ENCODE assay signal across 20 mouse cellular contexts in the genomic region with DNA sequence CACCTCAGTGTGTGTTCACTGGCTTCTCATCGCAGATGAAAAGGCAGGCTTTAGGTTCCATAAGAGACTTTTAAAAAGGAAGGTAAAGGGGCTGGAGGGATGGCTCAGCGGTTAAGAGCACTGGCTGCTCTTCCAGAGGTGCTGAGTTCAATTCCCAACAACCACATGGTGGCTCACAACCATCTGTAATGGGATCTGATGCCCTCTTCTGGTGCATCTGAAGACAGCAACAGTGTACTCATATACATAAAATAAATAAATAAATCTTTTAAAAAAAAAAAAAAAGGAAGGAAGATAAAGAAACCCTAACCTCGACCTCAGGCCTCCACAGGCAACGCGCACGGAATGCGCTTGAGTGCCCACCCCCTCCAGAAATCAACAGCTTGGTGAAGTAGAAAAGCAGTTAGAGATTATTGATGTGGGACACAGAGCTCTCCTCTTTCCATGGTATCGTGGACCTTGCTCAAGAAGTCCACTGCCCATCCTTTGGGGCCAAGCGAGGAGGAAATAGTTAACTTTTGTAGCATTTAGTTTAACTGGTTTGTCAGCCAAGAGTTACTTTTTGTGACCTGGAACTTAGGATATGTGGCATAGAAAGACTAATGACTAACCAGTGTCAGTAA. TPM values are rescaled to one million over a fixed set of nuclear protein-coding genes. Genes with fewer than 3 reads are reported as not detected.
A peak's percentile ranks its signal among the peaks of the same experiment; 100 is the strongest.
DNase-seq lines count a peak whose midpoint lies in the region; ATAC-seq and TF ChIP-seq lines count a peak whose summit lies in the region.
"Not testable (repeated sequence)": the region's sequence is repeated elsewhere in the genome, so short reads cannot be mapped to it uniquely, and the experiment has no call there.
"Had no signal": no experiment of that assay in that cellular context is flagged by ENCODE, and none has a peak within 500 bp of the region (broad histone marks: within the 10 kb centered on the region; RNA-seq: fewer than 3 reads in every experiment).

No protein-coding gene starts in this region.

- H3K4me1 ChIP-seq in heart, embryonic 13.5 days, result peaks cover 29% of the 10 kb centered on the region
- not testable (repeated sequence) for H3K4me1 ChIP-seq in kidney, postnatal 0 days (replicated peaks; ENCODE audit: insufficient read depth, low read length); lung, postnatal 0 days (ENCODE audit: insufficient read depth, low read depth, low read length)
- peaks cover 49% of the 10 kb centered on the region for H3K4me1 ChIP-seq in liver, embryonic 13.5 days (replicated peaks)

- not testable (repeated sequence) for H3K9me3 ChIP-seq in heart, embryonic 13.5 days; kidney, postnatal 0 days (replicated peaks; ENCODE audit: low read length); liver, embryonic 13.5 days (replicated peaks); lung, postnatal 0 days (ENCODE audit: low read length)

- peak; percentile 25 for DNase-seq in CD4-positive helper T cell, adult 2 months (ENCODE audit: low read depth, low spot score)
- DNase-seq in Patski (ENCODE audit: low read depth, low spot score); kidney, postnatal 0 days (ENCODE audit: low spot score); liver, embryonic 13.5 days; lung, postnatal 0 days (ENCODE audit: low spot score): not testable (repeated sequence)
- peak; percentile 58 for DNase-seq in kidney, adult 11 months
- peak; percentile 23 for DNase-seq in thymus, postnatal 14 days

- CTCF ChIA-PET in Patski (lab: Charles Lee), result interaction anchor here (0.9 to 7.3 kb wide), 7 partner anchors 9 to 48 kb away, joined by 3 to 47 read pairs (median 4); no protein-coding TSS in a partner anchor

- TF ChIP-seq EP300 in lung, postnatal 0 days (IDR thresholded peaks at IDR 0.05), result not testable (repeated sequence)

- WGBS in heart, embryonic 13.5 days, result 71% methylated on average over 9 of the region's 9 CpGs
- 64% methylated on average over 9 of the region's 9 CpGs for WGBS in kidney, postnatal 0 days
- WGBS in liver, embryonic 13.5 days (ENCODE audit: insufficient replicate concordance), result 30% methylated on average over 9 of the region's 9 CpGs
- WGBS in lung, postnatal 0 days, result 60% methylated on average over 9 of the region's 9 CpGs

- in situ Hi-C loops in Patski (cut with MboI; ENCODE audit: low pct_unique_long_range_greater_than_20kb), result loop anchor here (5.0 to 25.0 kb wide), 2 partner anchors 47 to 1112 kb away; a partner anchor contains a TSS

- not testable (repeated sequence) for H3K4me2 ChIP-seq in heart, embryonic 13.5 days; kidney, postnatal 0 days (ENCODE audit: low read length); lung, postnatal 0 days (replicated peaks; ENCODE audit: low read depth, low read length)
- H3K4me2 ChIP-seq in liver, embryonic 13.5 days, result 0 out of 2 replicates have a peak overlapping the region, but pooled peaks have one; percentile 89

- not testable (repeated sequence) for H3K27me3 ChIP-seq in Patski; heart, embryonic 13.5 days (replicated peaks); kidney, postnatal 0 days (ENCODE audit: insufficient read depth, low read length); liver, embryonic 13.5 days; lung, postnatal 0 days (replicated peaks; ENCODE audit: insufficient read depth, low read length)

- peaks cover 27% of the 10 kb centered on the region for H3K36me3 ChIP-seq in heart, embryonic 13.5 days
- not testable (repeated sequence) for H3K36me3 ChIP-seq in kidney, postnatal 0 days (ENCODE audit: insufficient read depth, low read length); lung, postnatal 0 days (ENCODE audit: insufficient read depth, low read length)
- peaks cover 16% of the 10 kb centered on the region; the same call in 1 of the 2 replicates for H3K36me3 ChIP-seq in liver, embryonic 13.5 days

- H3K4me3 ChIP-seq in heart, embryonic 13.5 days; kidney, postnatal 0 days (replicated peaks; ENCODE audit: low read depth, low read length); liver, embryonic 13.5 days (replicated peaks); lung, postnatal 0 days (ENCODE audit: low read depth, low read length): not testable (repeated sequence)

- not testable (repeated sequence) for ATAC-seq in Patski; heart, embryonic 13.5 days (ENCODE audit: extremely low read depth, insufficient number of reproducible peaks, low FRiP score, low TSS enrichment); kidney, postnatal 0 days (replicated peaks; ENCODE audit: low FRiP score, low read depth); liver, embryonic 13.5 days (ENCODE audit: low read depth); lung, postnatal 0 days

- not testable (repeated sequence) for H3K9ac ChIP-seq in heart, embryonic 13.5 days; kidney, postnatal 0 days (ENCODE audit: low read depth, low read length); liver, embryonic 13.5 days; lung, postnatal 0 days (replicated peaks; ENCODE audit: low read depth)

- TF ChIP-seq CTCF in Patski (IDR thresholded peaks at IDR 0.05), result peak; percentile 66
- peak; percentile 51 for TF ChIP-seq CTCF in kidney, postnatal 0 days (IDR thresholded peaks at IDR 0.05; ENCODE audit: low read depth)
- TF ChIP-seq CTCF in lung, postnatal 0 days (IDR thresholded peaks at IDR 0.05), result peak; percentile 44

- POLR2A ChIA-PET in Patski (lab: Charles Lee), result interaction anchor here (0.7 kb wide), 1 partner anchor 20 kb away, joined by 3 read pairs; no protein-coding TSS in a partner anchor

- H3K27ac ChIP-seq in heart, embryonic 13.5 days (replicated peaks), result peak overlapping the region; percentile 36; the same call in 1 of the 2 replicates
- H3K27ac ChIP-seq in kidney, postnatal 0 days, result peak overlapping the region; percentile 47; the same call in 1 of the 2 replicates
- H3K27ac ChIP-seq in liver, embryonic 13.5 days, result peak overlapping the region; percentile 72; the same call in 1 of the 2 replicates
- H3K27ac ChIP-seq in lung, postnatal 0 days (ENCODE audit: low read length), result not testable (repeated sequence)

RNA-seq across cellular contexts. Expression of a gene that starts 2.5 kb away (rescaled TPM):
- polyA plus RNA-seq in Patski (2021), result 30.6 TPM
- 26.8 and 34.0 TPM in 2 replicates for polyA plus RNA-seq in heart, embryonic 13.5 days (2015; fragmentation: Nextera tagmentation; extraction: Ambion mirVana)
- 66.2 and 66.3 TPM in 2 replicates for polyA plus RNA-seq in kidney, postnatal 0 days (2015; fragmentation: Nextera tagmentation; extraction: Ambion mirVana)
- 19.6 and 21.0 TPM in 2 replicates for polyA plus RNA-seq in liver, embryonic 13.5 days (2015; fragmentation: Nextera tagmentation; extraction: Ambion mirVana)
- polyA plus RNA-seq in lung, postnatal 0 days (2015; fragmentation: Nextera tagmentation; extraction: Ambion mirVana), result 41.1 and 42.9 TPM in 2 replicates

RNA-seq across cellular contexts. Expression of a gene that starts 18.7 kb away (rescaled TPM):
- 31.1 TPM for polyA plus RNA-seq in Patski (2021)
- polyA plus RNA-seq in heart, embryonic 13.5 days (2015; fragmentation: Nextera tagmentation; extraction: Ambion mirVana), result 19.1 and 20.0 TPM in 2 replicates
- 60.1 and 72.0 TPM in 2 replicates for polyA plus RNA-seq in kidney, postnatal 0 days (2015; fragmentation: Nextera tagmentation; extraction: Ambion mirVana)
- polyA plus RNA-seq in liver, embryonic 13.5 days (2015; fragmentation: Nextera tagmentation; extraction: Ambion mirVana), result 9.9 and 12.0 TPM in 2 replicates
- polyA plus RNA-seq in lung, postnatal 0 days (2015; fragmentation: Nextera tagmentation; extraction: Ambion mirVana), result 29.5 and 47.4 TPM in 2 replicates

RNA-seq across cellular contexts. Expression of a gene that starts 22.4 kb away (rescaled TPM):
- polyA plus RNA-seq in Patski (2021), result not detected
- not detected in 2 replicates for polyA plus RNA-seq in heart, embryonic 13.5 days (2015; fragmentation: Nextera tagmentation; extraction: Ambion mirVana)
- not detected in 2 replicates for polyA plus RNA-seq in kidney, postnatal 0 days (2015; fragmentation: Nextera tagmentation; extraction: Ambion mirVana)
- polyA plus RNA-seq in liver, embryonic 13.5 days (2015; fragmentation: Nextera tagmentation; extraction: Ambion mirVana), result not detected in 2 replicates
- polyA plus RNA-seq in lung, postnatal 0 days (2015; fragmentation: Nextera tagmentation; extraction: Ambion mirVana), result not detected in 2 replicates
- polyA plus RNA-seq: activated CD4-positive, CD25-positive, alpha-beta regulatory T cell, adult 4 months; embryonic facial prominence, embryonic 11.5 days; forebrain, embryonic 10.5 days; forebrain, embryonic 16.5 days; heart, embryonic 14.5 days; hindbrain, embryonic 14.5 days; intestine, embryonic 15.5 days; limb, embryonic 12.5 days; lung, adult 2 months; midbrain, embryonic 15.5 days; myocyte; neural tube, embryonic 13.5 days had no signal

RNA-seq across cellular contexts. Expression of a gene that starts 47.6 kb away (rescaled TPM):
- not detected for polyA plus RNA-seq in Patski (2021)
- not detected in 2 replicates for polyA plus RNA-seq in heart, embryonic 13.5 days (2015; fragmentation: Nextera tagmentation; extraction: Ambion mirVana)
- polyA plus RNA-seq in kidney, postnatal 0 days (2015; fragmentation: Nextera tagmentation; extraction: Ambion mirVana), result not detected in 2 replicates
- not detected in 2 replicates for polyA plus RNA-seq in liver, embryonic 13.5 days (2015; fragmentation: Nextera tagmentation; extraction: Ambion mirVana)
- polyA plus RNA-seq in lung, postnatal 0 days (2015; fragmentation: Nextera tagmentation; extraction: Ambion mirVana), result not detected in 2 replicates
- polyA plus RNA-seq: activated CD4-positive, CD25-positive, alpha-beta regulatory T cell, adult 4 months; embryonic facial prominence, embryonic 11.5 days; forebrain, embryonic 10.5 days; forebrain, embryonic 16.5 days; heart, embryonic 14.5 days; hindbrain, embryonic 14.5 days; intestine, embryonic 15.5 days; limb, embryonic 12.5 days; lung, adult 2 months; midbrain, embryonic 15.5 days; myocyte; neural tube, embryonic 13.5 days had no signal
